Mouse (Mus musculus) liver, embryonic 14.5 days (tissue): ENCODE data around the gene Amhr2. TPM values are rescaled to one million over a fixed set of nuclear protein-coding genes. Genes with fewer than 3 reads are reported as not detected.

ENCODE experiments used
- ATAC-seq: fragments of 200-750 bp; cut with Nextera tagmentation; 2 replicates; pipeline ENCODE4 v1.8.0; 2017; ENCODE audit warnings: moderate number of reproducible peaks, mild to moderate bottlenecking, moderate library complexity; ENCODE audit not compliant: insufficient read depth
- DNase-seq, 3 experiments: peaks; one replicate each; pipeline ENCODE4 v3.0.0-alpha.2; 2012 to 2013; ENCODE audit warnings: low read depth in 3 of 3, low spot score in 3 of 3
- H3K27ac ChIP-seq: fragments of 300-500 bp; sonication (generic); 2 replicates; pipeline ENCODE4 v1.5.1; 2014; ENCODE audit warnings: moderate library complexity, mild to moderate bottlenecking, control low read depth, inconsistent platforms
- H3K27me3 ChIP-seq: fragments of 300-500 bp; sonication (generic); 2 replicates; pipeline ENCODE4 v1.6.1; 2014; ENCODE audit warnings: mild to moderate bottlenecking, low read length, moderate library complexity; ENCODE audit not compliant: control insufficient read depth, insufficient read depth
- H3K36me3 ChIP-seq: fragments of 300-500 bp; sonication (generic); replicated peaks from 2 replicates; pipeline ENCODE4 v1.6.1; 2014; ENCODE audit warnings: low read depth; ENCODE audit not compliant: control insufficient read depth, insufficient read depth
- H3K4me1 ChIP-seq, 2 experiments: fragments of 200-500 bp in 1 of 2; fragments of 300-500 bp in 1 of 2; sonication (generic) in 1 of 2; replicated peaks; 2 replicates each; pipeline ENCODE4 v1.6.1; 2012 to 2014; ENCODE audit warnings: antibody characterized with exemption in 1 of 2, inconsistent platforms in 1 of 2, low read length in 1 of 2; ENCODE audit not compliant: control insufficient read depth in 2 of 2, insufficient read depth in 2 of 2
- H3K4me2 ChIP-seq: fragments of 300-500 bp; sonication (generic); 2 replicates; pipeline ENCODE4 v1.6.1; 2014; ENCODE audit warnings: low read depth, mild to moderate bottlenecking, control low read depth, moderate library complexity
- H3K4me3 ChIP-seq, 2 experiments: fragments of 200-500 bp in 1 of 2; fragments of 300-500 bp in 1 of 2; sonication (generic) in 1 of 2; 2 replicates each; pipeline ENCODE4 v1.5.1; 2012 to 2014; ENCODE audit warnings: low read depth in 2 of 2, low read length in 2 of 2, mild to moderate bottlenecking in 2 of 2, control low read depth in 1 of 2, inconsistent platforms in 1 of 2, moderate library complexity in 1 of 2; ENCODE audit not compliant: insufficient read depth in 1 of 2
- H3K9ac ChIP-seq: fragments of 300-500 bp; sonication (generic); replicated peaks from 2 replicates; pipeline ENCODE4 v1.6.1; 2014; ENCODE audit warnings: mild to moderate bottlenecking, control low read depth, moderate library complexity
- H3K9me3 ChIP-seq: fragments of 300-500 bp; sonication (generic); 2 replicates; pipeline ENCODE4 v1.6.1; 2016; ENCODE audit warnings: low read length, mixed read lengths; ENCODE audit not compliant: control insufficient read depth
- CTCF ChIP-seq: IDR thresholded peaks from 2 replicates; pipeline ENCODE4 v1.5.1; 2016; ENCODE audit warnings: antibody characterized with exemption, low read depth, control low read depth
- EP300 ChIP-seq: IDR thresholded peaks from 2 replicates; pipeline ENCODE4 v1.6.1; 2016; ENCODE audit warnings: antibody characterized with exemption, low read depth
- WGBS: fragments of 180-500 bp; shearing (Covaris S2); extraction: QIAGEN DNeasy Blood & Tissue Kit; methylation state at CpG from one replicate; pipeline ENCODE4 v1.1.7; 2014; ENCODE audit not compliant: insufficient replicate concordance; 5-methylcytosine and 5-hydroxymethylcytosine counted together
- polyA plus RNA-seq, 2 experiments: library from polyadenylated mRNA; depleted of rRNA in 1 of 2; stranded (reverse) in 1 of 2; unstranded in 1 of 2; fragments of >200 nt; fragmentation: Nextera tagmentation in 1 of 2; extraction: Ambion mirVana in 1 of 2; gene quantifications; 2 replicates each; pipeline versions ENCODE4 v1.2.1 to v1.2.3; 2012 to 2014

Gene Amhr2
- polyA plus RNA-seq, 2 experiments: 0.06 to 0.11 TPM

DNA sequence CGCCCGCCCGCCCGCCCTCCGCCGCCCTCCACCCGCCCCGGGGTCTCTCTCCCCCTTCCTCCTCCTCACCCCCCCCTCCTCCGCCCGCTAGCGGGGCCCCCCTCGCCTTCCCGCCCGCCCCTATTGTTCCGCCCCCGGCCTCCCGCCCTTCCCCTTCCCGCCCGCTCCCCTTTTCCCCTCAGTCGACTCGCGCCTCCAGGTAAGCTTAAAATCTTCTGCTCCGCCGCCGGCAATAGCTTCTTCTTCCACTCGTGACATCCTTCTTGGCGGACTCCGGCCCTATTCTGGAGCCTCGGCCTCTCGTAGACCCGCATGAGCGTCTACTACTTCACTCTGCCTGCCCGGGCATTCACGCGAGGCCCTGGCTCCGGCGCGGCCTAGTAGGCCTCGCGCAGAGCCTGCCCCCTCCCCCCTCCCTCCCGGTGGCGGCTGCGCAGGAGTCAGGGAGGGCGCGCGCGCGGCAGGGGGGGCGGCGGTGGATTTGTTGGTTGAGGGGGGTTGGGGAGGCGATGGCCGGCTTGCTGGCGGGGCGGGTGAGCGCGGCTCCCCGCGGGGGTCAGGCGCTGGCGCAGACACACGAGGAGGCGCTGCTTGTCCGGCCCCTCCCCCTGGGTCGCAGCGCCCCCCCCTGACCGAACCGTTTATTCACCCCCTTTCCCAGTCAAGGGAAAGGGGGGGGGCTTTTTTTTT, 25.6 kb downstream of the Amhr2 start:
- peak overlapping the region; percentile 86 for H3K4me2 ChIP-seq
- DNase-seq (peak in 2 of 3 experiments; percentile 41 to 50), ATAC-seq (peak; percentile 67)
- H3K9me3 ChIP-seq: no peaks in the 10 kb centered on the region
- H3K27me3 ChIP-seq: no peaks in the 10 kb centered on the region
- H3K9ac ChIP-seq: peak overlapping the region; percentile 87
- peaks cover 6 to 7% of the 10 kb centered on the region in 2 experiments; a peak in 3 of 4 replicates for H3K4me1 ChIP-seq
- 1% methylated on average over 41 of the region's 67 CpGs for WGBS
- TF ChIP-seq EP300: no peak
- TF ChIP-seq CTCF: peak; percentile 36; the same call in 1 of the 2 replicates
- H3K36me3 ChIP-seq: peaks cover 27% of the 10 kb centered on the region
- peak overlapping the region; percentile 61 for H3K27ac ChIP-seq
- H3K4me3 ChIP-seq: peak overlapping the region; percentile 80 to 100

DNA sequence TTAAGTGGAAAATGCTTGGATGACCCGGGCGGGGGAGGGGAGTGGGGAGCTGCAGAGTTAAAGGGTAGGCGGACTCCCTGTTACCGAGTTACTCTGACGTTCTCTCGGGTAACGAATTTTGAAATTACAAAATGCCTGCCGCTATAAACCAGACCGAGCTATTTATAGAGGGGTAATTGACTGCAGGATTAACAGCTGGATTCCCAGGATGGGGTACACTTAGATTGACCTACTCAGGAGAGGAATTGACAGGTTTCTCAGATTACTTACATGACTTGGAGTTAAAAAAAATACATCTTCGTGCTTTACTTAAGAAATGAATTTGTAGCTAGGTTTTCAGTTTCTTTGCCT, 26.1 kb downstream of the Amhr2 start:
- Histone ChIP-seq H3K4me1 (peaks cover 6 to 7% of the 10 kb centered on the region in 2 experiments; a peak in 3 of 4 replicates), H3K4me3 (peak overlapping the region; percentile 80 to 100), H3K9ac (peak overlapping the region; percentile 87), H3K9me3 (no peaks in the 10 kb centered on the region), H3K27ac (peak overlapping the region; percentile 61), H3K36me3 (peaks cover 32% of the 10 kb centered on the region), H3K27me3 (no peaks in the 10 kb centered on the region), H3K4me2 (peak overlapping the region; percentile 86)
- ATAC-seq (no peak), DNase-seq (no peak)
- under 1% methylated on average over 10 of the region's 10 CpGs for WGBS
- TF ChIP-seq EP300: no peak
- no peak for TF ChIP-seq CTCF

DNA sequence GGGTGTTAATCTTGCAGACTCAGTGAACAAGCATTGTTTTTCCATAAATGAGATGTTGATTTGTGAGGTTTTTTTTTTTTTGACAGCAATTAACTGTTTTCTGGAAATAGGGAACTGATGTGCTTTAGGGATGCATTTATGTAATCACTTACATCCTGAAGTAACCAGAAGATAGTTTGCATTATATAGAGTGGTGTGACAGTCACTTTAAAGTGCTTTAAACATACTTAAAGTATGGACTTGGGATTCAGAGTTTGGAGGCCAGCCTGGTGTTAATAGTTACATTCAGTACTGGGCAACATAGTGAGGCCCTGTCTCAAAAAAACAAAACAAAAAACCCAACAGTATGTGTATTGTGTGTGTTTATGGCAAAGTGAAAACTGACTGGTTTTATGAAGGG, 26.6 kb downstream of the Amhr2 start:
- TF ChIP-seq CTCF (no peak), EP300 (no peak)
- Histone ChIP-seq H3K9ac (peak overlapping the region; percentile 87), H3K4me1 (peaks cover 6 to 7% of the 10 kb centered on the region in 2 experiments; a peak in 3 of 4 replicates), H3K27ac (no peak overlapping the region), H3K27me3 (no peaks in the 10 kb centered on the region), H3K9me3 (no peaks in the 10 kb centered on the region), H3K4me2 (peak overlapping the region; percentile 86), H3K4me3 (peak overlapping the region; percentile 80 to 100; a peak in 3 of 4 replicates), H3K36me3 (peaks cover 37% of the 10 kb centered on the region)
- ATAC-seq (no peak), DNase-seq (no peak)

DNA sequence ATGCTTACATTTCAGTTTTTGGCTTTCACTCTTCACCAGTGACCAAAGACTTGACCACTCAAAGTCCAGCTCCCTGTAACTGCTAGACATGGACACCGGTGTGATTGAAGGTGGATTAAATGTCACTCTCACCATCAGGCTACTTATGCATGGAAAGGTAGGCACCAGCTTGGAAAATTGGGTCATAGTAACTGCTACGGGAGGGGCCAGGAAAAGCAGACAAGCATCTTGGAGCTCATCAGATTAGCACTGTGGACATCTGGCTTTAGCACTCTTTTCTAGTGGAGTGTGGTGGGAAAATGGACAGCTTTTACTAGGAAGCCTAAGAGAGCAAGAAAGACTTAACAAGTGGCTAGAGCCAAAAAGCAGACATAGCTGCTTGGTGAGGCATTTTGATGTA, 28.1 kb downstream of the Amhr2 start:
- no peaks in the 10 kb centered on the region for H3K9me3 ChIP-seq
- no peaks in the 10 kb centered on the region for H3K27me3 ChIP-seq
- 77% methylated on average over 2 of the region's 2 CpGs for WGBS
- H3K4me3 ChIP-seq: no peak overlapping the region
- peaks cover 6 to 7% of the 10 kb centered on the region in 2 experiments; a peak in 3 of 4 replicates for H3K4me1 ChIP-seq
- TF ChIP-seq EP300: no peak
- no peak for TF ChIP-seq CTCF
- H3K9ac ChIP-seq: no peak overlapping the region
- H3K36me3 ChIP-seq: peaks cover 50% of the 10 kb centered on the region
- no peak overlapping the region for H3K4me2 ChIP-seq
- H3K27ac ChIP-seq: no peak overlapping the region
- ATAC-seq: no peak
- DNase-seq: no peak

DNA sequence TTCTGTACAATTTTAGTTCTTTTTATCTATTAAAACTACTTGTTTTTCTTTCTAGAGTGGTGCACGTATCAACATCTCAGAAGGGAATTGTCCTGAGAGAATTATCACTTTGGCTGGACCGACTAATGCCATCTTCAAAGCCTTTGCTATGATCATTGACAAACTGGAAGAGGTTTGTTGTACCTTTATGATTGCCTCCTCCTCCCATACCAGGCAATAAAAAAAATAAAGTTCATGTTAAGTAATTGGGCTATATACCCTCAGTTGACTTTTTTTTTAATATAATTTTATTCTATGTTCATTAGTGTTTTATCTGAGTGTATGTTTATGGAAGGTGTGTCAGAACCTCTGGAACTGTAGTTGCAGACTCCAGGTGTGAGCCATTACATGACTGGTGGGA, 29.4 kb downstream of the Amhr2 start:
- no peak overlapping the region for H3K27ac ChIP-seq
- no peak overlapping the region for H3K4me3 ChIP-seq
- H3K9ac ChIP-seq: no peak overlapping the region
- no peaks in the 10 kb centered on the region for H3K27me3 ChIP-seq
- peaks cover 62% of the 10 kb centered on the region for H3K36me3 ChIP-seq
- peaks cover 6 to 7% of the 10 kb centered on the region in 2 experiments; a peak in 3 of 4 replicates for H3K4me1 ChIP-seq
- H3K9me3 ChIP-seq: no peaks in the 10 kb centered on the region
- DNase-seq (no peak), ATAC-seq (no peak)
- WGBS: 86% methylated on average over 2 of the region's 2 CpGs
- H3K4me2 ChIP-seq: no peak overlapping the region
- TF ChIP-seq EP300: no peak
- TF ChIP-seq CTCF: no peak
